Mouse (Mus musculus) cerebellum, adult 2 months (tissue): Measurements from ENCODE around the gene F7.

Experiments used
- CTCF ChIP-seq: fragments of 200-500 bp; IDR thresholded peaks from 2 replicates; pipeline ENCODE4 v1.5.1; 2011; ENCODE audit warnings: low read depth, mild to moderate bottlenecking, control low read depth, low read length, moderate library complexity, borderline replicate concordance; ENCODE audit not compliant: insufficient read depth
- POLR2A ChIP-seq: fragments of 200-500 bp; IDR thresholded peaks from 2 replicates; pipeline ENCODE4 v1.6.1; 2011; ENCODE audit warnings: low read length, control low read depth, borderline replicate concordance; ENCODE audit not compliant: insufficient read depth

GRCm38 (mm10) chr8:13050550-13050949 is 24.7 kb downstream of the F7 start:
- TF ChIP-seq CTCF (no peak), POLR2A (no peak)
